Mouse (Mus musculus) central nervous system, embryonic 14 days (tissue): ENCODE data around the gene Rab4a. TPM values are rescaled to one million over a fixed set of nuclear protein-coding genes. Genes with fewer than 3 reads are reported as not detected.

Experiments
- polyA plus RNA-seq: library from polyadenylated mRNA; depleted of rRNA; stranded (reverse); fragments of >200 nt; gene quantifications from 2 replicates; pipeline ENCODE4 v1.2.3, GENCODE M21; 2012; rRNA removed

Rab4a gene
- 44.3 and 46.5 TPM in 2 replicates for polyA plus RNA-seq

DNA sequence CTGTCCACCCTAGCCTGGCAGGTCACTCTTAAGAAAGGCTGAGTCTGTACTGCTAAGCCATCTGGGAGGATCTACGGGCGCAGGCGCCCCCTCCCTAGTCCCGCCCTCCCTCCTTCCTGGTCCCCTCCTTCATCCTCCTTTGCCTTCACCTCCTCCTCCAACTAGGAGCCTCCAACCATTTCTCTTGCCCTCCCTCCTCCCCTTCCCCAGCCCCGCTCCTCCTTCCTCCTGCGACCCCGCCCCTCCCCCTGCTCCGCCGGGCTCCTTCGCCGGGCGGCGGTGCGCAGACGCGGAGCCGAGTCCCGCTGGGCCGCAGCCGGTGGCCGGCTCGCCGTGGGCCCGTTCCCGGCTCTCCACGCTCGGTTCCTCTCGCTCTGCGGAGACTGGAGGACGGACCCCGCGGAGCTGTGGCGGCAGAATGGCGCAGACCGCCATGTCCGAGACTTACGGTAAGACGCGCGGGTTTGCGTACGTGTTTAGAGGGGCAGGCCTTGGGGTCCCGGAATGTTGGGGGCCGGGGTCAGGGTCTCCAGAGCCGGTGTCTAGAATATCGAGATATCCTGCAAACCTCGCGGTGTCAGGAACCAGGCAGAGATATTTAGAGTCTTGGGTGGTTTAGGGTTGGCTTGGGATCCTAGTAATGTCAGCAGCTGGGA lies at the start of gene Rab4a:
TSS of gene Rab4a (plus strand) at position 268 of the 656 bp plus-strand sequence.

DNA sequence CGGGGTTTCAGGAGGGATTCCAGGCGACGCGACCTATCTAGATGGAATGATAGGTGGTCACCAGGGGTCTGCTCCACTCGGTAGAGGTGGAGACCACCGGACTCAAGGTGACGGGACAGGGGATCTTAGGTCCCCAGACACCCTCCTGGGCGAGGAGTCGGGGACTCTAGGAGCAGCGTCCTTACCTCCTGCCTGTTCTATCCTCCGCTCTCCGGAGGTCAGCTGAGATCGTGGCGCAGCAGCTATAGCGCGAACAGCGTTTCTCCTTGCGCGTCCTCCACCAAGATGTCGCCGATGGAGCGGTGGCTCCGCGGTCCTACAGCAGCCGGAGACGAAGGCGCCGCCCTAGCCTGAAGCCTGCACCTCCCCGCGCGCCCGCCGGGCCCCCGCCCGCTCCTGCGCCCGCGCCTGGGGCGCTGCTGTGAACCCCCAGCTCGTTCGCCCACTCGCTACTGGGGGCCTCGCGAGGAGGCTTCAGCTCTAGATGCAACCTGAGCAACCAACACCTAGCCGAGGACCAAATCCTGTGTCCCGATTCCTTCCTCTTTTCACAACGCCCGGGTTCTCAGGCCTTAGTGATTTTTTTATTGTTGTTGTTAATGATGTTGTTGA lies 54.0 kb downstream of the Rab4a start, which contains the start of gene Ccsap:
TSS of gene Ccsap (minus strand) at position 562 of the 612 bp plus-strand sequence.

Other genes starting within 250 kb of the Rab4a start
- 20.4 and 23.8 TPM in 2 replicates for gene Rhou, start 152.1 kb upstream of the Rab4a start, polyA plus RNA-seq
- 6.8 and 8.1 TPM in 2 replicates for gene Ccsap, start 54.2 kb downstream of the Rab4a start, polyA plus RNA-seq
- gene Acta1, start 88.8 kb downstream of the Rab4a start, polyA plus RNA-seq, result 4.4 and 144 TPM in 2 replicates
- gene Nup133, start 143.3 kb downstream of the Rab4a start, polyA plus RNA-seq, result 24.1 and 26.7 TPM in 2 replicates
- gene Abcb10, start 177.1 kb downstream of the Rab4a start, polyA plus RNA-seq, result 15.6 and 16.7 TPM in 2 replicates
- gene Taf5l, start 215.4 kb downstream of the Rab4a start, polyA plus RNA-seq, result 28.0 and 28.2 TPM in 2 replicates
- gene Urb2, start 215.5 kb downstream of the Rab4a start, polyA plus RNA-seq, result 8.2 and 8.6 TPM in 2 replicates